Mouse (Mus musculus) G1E (cell line): ENCODE results near the gene Col4a6. TPM values are rescaled to one million over a fixed set of nuclear protein-coding genes. Genes with fewer than 3 reads are reported as not detected.

ENCODE experiments used
- ATAC-seq: 2 replicates; pipeline ENCODE4 v1.8.0; 2016; ENCODE audit warnings: mild to moderate bottlenecking; ENCODE audit not compliant: insufficient number of reproducible peaks, poor library complexity, low FRiP score, severe bottlenecking; ENCODE audit errors: extremely low read depth
- DNase-seq: peaks from one replicate; pipeline ENCODE4 v3.0.0; 2012; ENCODE audit warnings: low spot score
- H3K27me3 ChIP-seq: 2 replicates; pipeline ENCODE4 v1.6.1; 2012; ENCODE audit warnings: mild to moderate bottlenecking, low read length, inconsistent platforms; ENCODE audit not compliant: insufficient read depth
- H3K36me3 ChIP-seq: replicated peaks from 2 replicates; pipeline ENCODE3; 2012; ENCODE audit warnings: mild to moderate bottlenecking, inconsistent platforms
- H3K4me1 ChIP-seq: 2 replicates; pipeline ENCODE4 v1.6.1; 2012; ENCODE audit warnings: low read depth, low read length, inconsistent platforms, mixed read lengths; ENCODE audit not compliant: insufficient read depth
- H3K4me3 ChIP-seq: 2 replicates; pipeline ENCODE4 v1.5.1; 2012; ENCODE audit warnings: low read depth, mild to moderate bottlenecking, inconsistent platforms, low read length, moderate library complexity, mixed read lengths
- H3K9me3 ChIP-seq: replicated peaks from 2 replicates; pipeline ENCODE4 v1.6.1; 2012; ENCODE audit warnings: inconsistent platforms
- CTCF ChIP-seq: IDR thresholded peaks from 2 replicates; pipeline ENCODE4 v1.5.1; 2012; ENCODE audit warnings: low read depth, low read length, inconsistent platforms, mixed read lengths
- GATA1 ChIP-seq: IDR thresholded peaks from 2 replicates; pipeline ENCODE4 v1.6.1; 2012; ENCODE audit warnings: borderline replicate concordance, low read length, inconsistent platforms, mixed read lengths
- GATA2 ChIP-seq: IDR thresholded peaks from 2 replicates; pipeline ENCODE4 v1.6.1; 2012; ENCODE audit warnings: low read depth, low read length, inconsistent platforms, borderline replicate concordance
- POLR2AphosphoS5 ChIP-seq: IDR thresholded peaks from 2 replicates; pipeline ENCODE4 v1.6.1; 2012; ENCODE audit warnings: low read depth, low read length, inconsistent platforms; ENCODE audit not compliant: insufficient replicate concordance
- TAL1 ChIP-seq: conservative IDR thresholded peaks from 2 replicates; pipeline ENCODE4 v1.6.1; 2012; ENCODE audit warnings: low read depth, low read length, inconsistent platforms, mixed read lengths
- polyA plus RNA-seq: library from polyadenylated mRNA; stranded (reverse); fragments of >175 nt; gene quantifications from 2 replicates; pipeline ENCODE4 v1.2.3, GENCODE M21; 2012
- total RNA-seq, 2 experiments: library from RNA; stranded (forward) in 1 of 2; stranded (reverse) in 1 of 2; fragments of 200-1000 nt in 1 of 2; fragments of >200 nt in 1 of 2; fragmentation: Nextera tagmentation in 1 of 2; gene quantifications; 2 replicates each; pipeline ENCODE4 v1.2.3; 2014 to 2017

Gene Col4a6
- total and polyA plus RNA-seq, 3 experiments = not detected

- Histone ChIP-seq H3K4me3 (no peak overlapping the region), H3K27me3 (no peaks in the 10 kb centered on the region), H3K36me3 (no peaks in the 10 kb centered on the region), H3K9me3 (no peaks in the 10 kb centered on the region), H3K4me1 (no peaks in the 10 kb centered on the region)
- no peak for ATAC-seq
- no peak for DNase-seq
- no peak for TF ChIP-seq TAL1
- no peak for TF ChIP-seq CTCF
- no peak for TF ChIP-seq GATA1
- TF ChIP-seq POLR2AphosphoS5 = no peak
- no peak for TF ChIP-seq GATA2
Measured at GRCm38 (mm10) chrX:141212802-141213201, 261.1 kb downstream of the Col4a6 start.

GRCm38 (mm10) chrX:141198993-141199392 is 274.9 kb downstream of the Col4a6 start:
- TF ChIP-seq TAL1 = no peak
- DNase-seq (no peak), ATAC-seq (no peak)
- no peaks in the 10 kb centered on the region for H3K36me3 ChIP-seq
- peaks cover 4% of the 10 kb centered on the region; the same call in 1 of the 2 replicates for H3K27me3 ChIP-seq
- H3K4me1 ChIP-seq = no peaks in the 10 kb centered on the region
- no peaks in the 10 kb centered on the region for H3K9me3 ChIP-seq
- no peak overlapping the region for H3K4me3 ChIP-seq

- no peaks in the 10 kb centered on the region for H3K4me1 ChIP-seq
- ATAC-seq = no peak
Measured at GRCm38 (mm10) chrX:141195036-141195435, 278.8 kb downstream of the Col4a6 start.

GRCm38 (mm10) chrX:141175353-141175752 is 298.5 kb downstream of the Col4a6 start:
- DNase-seq (peak; percentile 1), ATAC-seq (no peak)
- no peaks in the 10 kb centered on the region for H3K4me1 ChIP-seq
- H3K27me3 ChIP-seq = no peaks in the 10 kb centered on the region; the same call in 1 of the 2 replicates
- H3K9me3 ChIP-seq = no peaks in the 10 kb centered on the region
- TF ChIP-seq GATA1 (no peak), CTCF (0 out of 2 replicates have a peak, but pooled peaks have one; percentile 11), POLR2AphosphoS5 (no peak), TAL1 (no peak), GATA2 (no peak)
- no peak overlapping the region for H3K4me3 ChIP-seq
- H3K36me3 ChIP-seq = no peaks in the 10 kb centered on the region

More at GRCm38 (mm10) chrX:141195036-141195435, 278.8 kb downstream of the Col4a6 start:
- Histone ChIP-seq H3K36me3 (no peaks in the 10 kb centered on the region), H3K27me3 (no peaks in the 10 kb centered on the region), H3K4me3 (no peak overlapping the region), H3K9me3 (no peaks in the 10 kb centered on the region)
- no peak for TF ChIP-seq GATA1
- no peak for TF ChIP-seq TAL1
- no peak for TF ChIP-seq POLR2AphosphoS5
- no peak for TF ChIP-seq GATA2
- no peak for TF ChIP-seq CTCF
- DNase-seq = no peak

GRCm38 (mm10) chrX:141165067-141165466 is 308.8 kb downstream of the Col4a6 start:
- Histone ChIP-seq H3K36me3 (no peaks in the 10 kb centered on the region), H3K9me3 (no peaks in the 10 kb centered on the region), H3K27me3 (no peaks in the 10 kb centered on the region), H3K4me3 (no peak overlapping the region), H3K4me1 (no peaks in the 10 kb centered on the region)
- DNase-seq = no peak
- ATAC-seq = no peak
- TF ChIP-seq GATA1 = no peak
- no peak for TF ChIP-seq CTCF
- no peak for TF ChIP-seq POLR2AphosphoS5
- TF ChIP-seq GATA2 = no peak
- TF ChIP-seq TAL1 = no peak

GRCm38 (mm10) chrX:141160371-141160770 is 313.5 kb downstream of the Col4a6 start:
- TF ChIP-seq CTCF (no peak), POLR2AphosphoS5 (no peak), GATA2 (no peak), GATA1 (no peak), TAL1 (no peak)
- no peaks in the 10 kb centered on the region for H3K4me1 ChIP-seq
- no peaks in the 10 kb centered on the region for H3K9me3 ChIP-seq
- H3K36me3 ChIP-seq = peaks cover 19% of the 10 kb centered on the region
- H3K4me3 ChIP-seq = no peak overlapping the region
- H3K27me3 ChIP-seq = no peaks in the 10 kb centered on the region
- DNase-seq (no peak), ATAC-seq (no peak)

GRCm38 (mm10) chrX:141158160-141158559 is 315.7 kb downstream of the Col4a6 start:
- H3K9me3 ChIP-seq = no peaks in the 10 kb centered on the region
- H3K27me3 ChIP-seq = no peaks in the 10 kb centered on the region
- no peak for DNase-seq
- peaks cover 39% of the 10 kb centered on the region for H3K36me3 ChIP-seq
- H3K4me1 ChIP-seq = no peaks in the 10 kb centered on the region
- ATAC-seq = no peak
- no peak overlapping the region for H3K4me3 ChIP-seq
- TF ChIP-seq TAL1 = no peak
- TF ChIP-seq GATA1 = no peak
- peak; percentile 11; the same call in 1 of the 2 replicates for TF ChIP-seq CTCF
- no peak for TF ChIP-seq GATA2
